Mouse (Mus musculus): Measurements from ENCODE around the gene Spata3.
"Not testable (repeated sequence)": the region's sequence is repeated elsewhere in the genome, so short reads cannot be mapped to it uniquely, and the experiment has no call there.

The Spata3 gene

DNA sequence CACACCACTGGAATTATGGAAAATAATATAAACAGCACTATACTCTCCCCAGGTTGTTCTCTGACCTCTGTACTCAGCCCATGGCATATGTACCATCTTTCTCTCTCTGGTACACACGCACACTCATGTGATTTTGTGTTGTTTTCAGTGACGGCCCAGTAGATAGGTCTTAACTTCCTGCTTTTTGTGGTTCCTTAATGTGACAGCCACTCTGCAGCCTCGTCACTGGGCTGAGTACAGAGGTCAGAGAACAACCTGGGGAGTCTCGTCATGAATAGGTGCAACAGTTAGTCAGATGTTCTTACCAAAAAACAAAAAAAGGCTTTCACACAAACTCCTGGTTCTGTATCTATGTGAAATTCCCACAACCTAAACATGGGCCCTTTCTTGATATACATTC lies 28.3 kb upstream of the Spata3 start:
- peaks cover 14% of the 10 kb centered on the region for H3K27me3 ChIP-seq (ENCODE audit: insufficient read depth, low read length)
- TF ChIP-seq POU5F1 (IDR thresholded peaks at IDR 0.05; ENCODE audit: borderline replicate concordance, low read length) (no peak), CTCF (conservative IDR thresholded peaks at IDR 0.05; ENCODE audit: low read length) (no peak), NANOG (IDR thresholded peaks at IDR 0.05; ENCODE audit: borderline replicate concordance, low read length) (no peak)

DNA sequence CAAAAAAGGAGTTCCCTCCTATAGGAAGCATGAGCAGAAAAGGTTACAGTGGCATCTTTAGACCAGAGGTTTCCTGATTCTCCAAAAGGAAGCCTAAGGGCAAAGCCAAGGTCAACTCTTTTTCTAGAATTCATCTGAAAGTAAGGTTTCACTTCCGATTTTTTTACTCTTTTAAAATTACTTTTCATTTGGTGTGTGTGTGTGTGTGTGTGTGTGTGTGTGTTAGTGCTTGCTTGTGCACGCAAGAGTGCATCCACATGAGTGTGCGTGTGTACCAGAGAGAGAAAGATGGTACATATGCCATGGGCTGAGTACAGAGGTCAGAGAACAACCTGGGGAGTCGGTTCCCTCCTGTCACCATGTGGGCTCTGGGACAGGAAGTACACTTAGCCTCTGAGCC lies 27.7 kb upstream of the Spata3 start:
- H3K9me3 ChIP-seq (ENCODE audit: low read length); H3K4me3 ChIP-seq (replicated peaks; ENCODE audit: low read length); H3K36me3 ChIP-seq (ENCODE audit: insufficient read depth, low read length): not testable (repeated sequence)
- Histone ChIP-seq H3K27me3 (ENCODE audit: insufficient read depth, low read length) (peaks cover 14% of the 10 kb centered on the region), H3K4me1 (replicated peaks; ENCODE audit: low read depth, low read length) (peaks cover 19% of the 10 kb centered on the region)

More for the DNA sequence above, 28.3 kb upstream of the Spata3 start:
- H3K36me3 ChIP-seq (ENCODE audit: insufficient read depth, low read length), result no peaks in the 10 kb centered on the region
- no peak overlapping the region for H3K4me3 ChIP-seq (replicated peaks; ENCODE audit: low read length)
- no peaks in the 10 kb centered on the region for H3K9me3 ChIP-seq (ENCODE audit: low read length)
- peaks cover 14% of the 10 kb centered on the region for H3K4me1 ChIP-seq (replicated peaks; ENCODE audit: low read depth, low read length)

DNA sequence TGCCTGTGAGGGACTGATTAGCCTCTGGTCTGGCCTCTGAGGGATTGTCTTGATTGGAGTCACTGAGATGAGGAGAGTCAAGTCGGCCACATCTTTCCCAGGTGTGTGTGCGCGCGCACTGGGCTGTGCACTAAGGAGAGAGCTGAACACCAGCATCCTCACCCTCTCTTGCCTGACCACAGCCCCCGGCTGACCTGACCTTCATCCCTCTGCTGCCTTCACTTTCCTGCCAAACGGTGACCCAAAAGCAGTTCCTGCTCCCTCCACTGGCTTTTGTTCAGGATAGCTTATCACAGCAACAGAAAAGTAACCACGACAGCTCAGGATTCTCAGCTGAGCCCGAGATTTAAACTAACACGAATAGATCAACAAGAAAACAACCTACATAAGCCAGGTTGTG lies 24.4 kb upstream of the Spata3 start:
- Histone ChIP-seq H3K4me1 (replicated peaks; ENCODE audit: low read depth, low read length) (peaks cover 20% of the 10 kb centered on the region), H3K36me3 (ENCODE audit: insufficient read depth, low read length) (no peaks in the 10 kb centered on the region), H3K4me3 (replicated peaks; ENCODE audit: low read length) (no peak overlapping the region), H3K9me3 (ENCODE audit: low read length) (peaks cover 5% of the 10 kb centered on the region; the same call in 1 of the 2 replicates), H3K27me3 (ENCODE audit: insufficient read depth, low read length) (peaks cover 11% of the 10 kb centered on the region)
- TF ChIP-seq NANOG (IDR thresholded peaks at IDR 0.05; ENCODE audit: borderline replicate concordance, low read length), result no peak
- TF ChIP-seq POU5F1 (IDR thresholded peaks at IDR 0.05; ENCODE audit: borderline replicate concordance, low read length), result no peak
- TF ChIP-seq CTCF (conservative IDR thresholded peaks at IDR 0.05; ENCODE audit: low read length), result no peak

DNA sequence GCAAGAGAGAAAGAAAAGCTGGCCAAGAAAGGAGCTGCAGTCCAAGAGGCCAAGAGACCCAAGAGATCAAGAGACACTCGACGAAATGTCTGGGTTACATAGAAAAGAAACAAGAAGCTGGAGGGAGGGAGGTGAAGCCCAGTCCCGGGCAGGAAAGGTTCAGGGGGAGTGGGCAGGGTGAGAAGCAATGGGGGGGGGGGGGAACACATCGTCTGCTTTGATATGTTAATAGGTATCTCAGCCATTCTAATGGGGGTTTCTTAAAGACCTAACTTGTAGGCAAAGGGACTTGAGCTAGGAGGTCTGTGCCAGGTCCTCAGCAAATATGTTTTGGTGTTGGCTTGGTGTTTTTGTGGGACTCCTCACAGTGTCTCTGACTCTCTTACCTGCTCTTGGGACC lies 23.1 kb upstream of the Spata3 start:
- H3K9me3 ChIP-seq (ENCODE audit: low read length), result peaks cover 5% of the 10 kb centered on the region; the same call in 1 of the 2 replicates
- peaks cover 20% of the 10 kb centered on the region for H3K4me1 ChIP-seq (replicated peaks; ENCODE audit: low read depth, low read length)
- H3K27me3 ChIP-seq (ENCODE audit: insufficient read depth, low read length), result peaks cover 13% of the 10 kb centered on the region; the same call in 1 of the 2 replicates
- no peak overlapping the region for H3K4me3 ChIP-seq (replicated peaks; ENCODE audit: low read length)
- no peak for TF ChIP-seq CTCF (conservative IDR thresholded peaks at IDR 0.05; ENCODE audit: low read length)
- no peak for TF ChIP-seq NANOG (IDR thresholded peaks at IDR 0.05; ENCODE audit: borderline replicate concordance, low read length)
- no peak for TF ChIP-seq POU5F1 (IDR thresholded peaks at IDR 0.05; ENCODE audit: borderline replicate concordance, low read length)
- H3K36me3 ChIP-seq (ENCODE audit: insufficient read depth, low read length), result no peaks in the 10 kb centered on the region

DNA sequence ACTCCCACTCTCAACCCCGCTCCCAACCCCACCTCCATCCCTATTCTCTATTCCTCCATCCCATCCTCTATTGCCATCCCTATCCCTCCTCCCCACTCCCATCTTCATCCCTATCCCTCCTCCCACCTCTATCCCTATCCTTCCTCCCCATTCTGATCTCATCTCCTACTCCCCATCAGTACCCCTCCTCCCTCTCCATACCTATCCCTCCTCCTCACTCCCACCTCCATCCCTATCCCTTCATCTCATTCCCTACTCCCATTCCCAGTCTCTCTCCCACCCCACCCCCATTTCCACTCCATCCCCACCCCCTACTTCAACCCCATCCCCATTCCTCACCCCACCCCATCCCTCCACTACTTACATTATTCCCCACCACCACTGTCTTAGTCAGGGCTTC lies 19.4 kb upstream of the Spata3 start:
- Histone ChIP-seq H3K4me1 (replicated peaks; ENCODE audit: low read depth, low read length) (peaks cover 12% of the 10 kb centered on the region), H3K4me3 (replicated peaks; ENCODE audit: low read length) (no peak overlapping the region), H3K9me3 (ENCODE audit: low read length) (peaks cover 5% of the 10 kb centered on the region; the same call in 1 of the 2 replicates), H3K27me3 (ENCODE audit: insufficient read depth, low read length) (peaks cover 17% of the 10 kb centered on the region; the same call in 1 of the 2 replicates), H3K36me3 (ENCODE audit: insufficient read depth, low read length) (no peaks in the 10 kb centered on the region)
- TF ChIP-seq POU5F1 (IDR thresholded peaks at IDR 0.05; ENCODE audit: borderline replicate concordance, low read length) (no peak), CTCF (conservative IDR thresholded peaks at IDR 0.05; ENCODE audit: low read length) (no peak), NANOG (IDR thresholded peaks at IDR 0.05; ENCODE audit: borderline replicate concordance, low read length) (no peak)

DNA sequence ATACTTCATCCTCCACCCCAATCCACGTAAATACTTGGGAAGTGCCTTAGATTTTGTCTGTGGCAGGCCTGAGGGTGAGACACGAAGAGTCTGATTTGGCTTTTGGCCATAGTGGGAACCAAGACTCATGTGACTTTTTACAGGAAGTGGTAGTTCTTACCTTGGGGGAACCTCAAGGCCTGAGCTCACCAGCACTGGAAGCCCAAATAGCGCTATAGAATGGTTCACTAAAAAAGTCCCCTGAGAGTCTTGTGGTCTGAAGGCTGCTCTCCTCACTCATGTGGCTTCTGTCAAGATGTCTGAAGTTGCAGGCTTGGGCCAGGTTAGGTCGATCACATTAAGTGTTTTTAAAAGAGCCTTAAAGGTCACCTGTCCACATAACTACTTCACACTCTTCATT lies 18.6 kb upstream of the Spata3 start:
- peaks cover 21% of the 10 kb centered on the region; the same call in 1 of the 2 replicates for H3K27me3 ChIP-seq (ENCODE audit: insufficient read depth, low read length)
- TF ChIP-seq NANOG (IDR thresholded peaks at IDR 0.05; ENCODE audit: borderline replicate concordance, low read length) (no peak), POU5F1 (IDR thresholded peaks at IDR 0.05; ENCODE audit: borderline replicate concordance, low read length) (no peak), CTCF (conservative IDR thresholded peaks at IDR 0.05; ENCODE audit: low read length) (no peak)
- peaks cover 5% of the 10 kb centered on the region; the same call in 1 of the 2 replicates for H3K9me3 ChIP-seq (ENCODE audit: low read length)
- H3K4me3 ChIP-seq (replicated peaks; ENCODE audit: low read length), result no peak overlapping the region
- H3K36me3 ChIP-seq (ENCODE audit: insufficient read depth, low read length), result no peaks in the 10 kb centered on the region
- H3K4me1 ChIP-seq (replicated peaks; ENCODE audit: low read depth, low read length), result peaks cover 10% of the 10 kb centered on the region

DNA sequence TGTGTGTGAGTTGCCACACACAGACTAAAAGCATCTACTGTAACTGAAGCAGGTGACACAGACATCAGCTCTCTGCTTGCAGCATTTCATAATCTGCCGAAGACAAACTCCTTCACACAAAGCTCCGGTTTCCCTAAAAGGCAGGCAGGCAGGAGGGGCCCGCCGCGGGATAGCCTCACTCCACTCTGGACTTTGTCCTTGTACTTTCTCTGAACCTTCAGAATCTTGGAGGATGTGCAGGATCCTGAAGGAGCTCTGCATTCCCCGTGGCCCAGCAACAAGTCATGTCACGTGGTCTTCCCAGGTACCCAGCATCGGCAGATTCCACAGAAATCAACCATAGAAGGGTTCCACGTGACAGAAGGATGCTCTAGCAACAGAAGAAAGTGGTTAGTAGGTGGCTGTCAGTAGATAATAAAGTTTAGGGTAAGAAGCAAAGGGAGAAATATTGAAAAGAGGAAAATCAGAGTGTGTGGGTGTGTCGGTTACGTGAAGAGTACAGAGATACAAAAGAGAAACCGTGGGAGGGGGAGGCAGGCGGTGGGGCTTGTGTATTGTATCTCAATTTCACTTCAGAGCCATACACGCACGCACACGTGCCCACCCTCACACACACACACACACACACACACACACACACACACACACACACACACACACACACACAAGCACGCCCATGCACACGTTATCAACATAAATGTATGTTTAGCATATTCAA lies 16.6 kb upstream of the Spata3 start:
- Histone ChIP-seq H3K4me1 (replicated peaks; ENCODE audit: low read depth, low read length) (no peaks in the 10 kb centered on the region), H3K4me3 (replicated peaks; ENCODE audit: low read length) (no peak overlapping the region), H3K27me3 (ENCODE audit: insufficient read depth, low read length) (peaks cover 21% of the 10 kb centered on the region; the same call in 1 of the 2 replicates), H3K36me3 (ENCODE audit: insufficient read depth, low read length) (no peaks in the 10 kb centered on the region), H3K9me3 (ENCODE audit: low read length) (peaks cover 5% of the 10 kb centered on the region; the same call in 1 of the 2 replicates)
- TF ChIP-seq NANOG (IDR thresholded peaks at IDR 0.05; ENCODE audit: borderline replicate concordance, low read length) (no peak), CTCF (conservative IDR thresholded peaks at IDR 0.05; ENCODE audit: low read length) (no peak), POU5F1 (IDR thresholded peaks at IDR 0.05; ENCODE audit: borderline replicate concordance, low read length) (no peak)

DNA sequence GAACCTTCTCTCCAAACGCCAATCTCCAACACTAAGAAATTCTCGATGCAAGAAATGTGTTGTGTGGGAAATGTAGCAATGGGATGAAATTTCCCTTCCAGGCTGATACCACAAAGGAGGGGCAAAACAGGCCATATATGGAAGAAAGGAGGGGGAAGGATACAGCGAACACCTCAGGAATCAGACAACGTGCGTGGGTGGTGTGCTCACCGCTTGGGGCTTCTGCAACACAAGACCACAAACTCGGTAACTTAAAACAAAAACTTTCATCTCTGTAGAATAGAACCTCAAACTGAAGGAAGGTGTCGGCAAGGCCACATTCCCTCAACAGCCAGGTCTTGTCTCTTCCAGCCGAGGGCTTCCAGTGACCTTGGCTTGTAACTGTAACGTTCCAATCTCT lies 11.1 kb upstream of the Spata3 start:
- H3K9me3 ChIP-seq (ENCODE audit: low read length), result peaks cover under 1% of the 10 kb centered on the region; the same call in 1 of the 2 replicates
- H3K27me3 ChIP-seq (ENCODE audit: insufficient read depth, low read length), result peaks cover 21% of the 10 kb centered on the region; the same call in 1 of the 2 replicates
- H3K4me3 ChIP-seq (replicated peaks; ENCODE audit: low read length), result no peak overlapping the region
- peaks cover 13% of the 10 kb centered on the region; the same call in 1 of the 2 replicates for H3K4me1 ChIP-seq (replicated peaks; ENCODE audit: low read depth, low read length)
- H3K36me3 ChIP-seq (ENCODE audit: insufficient read depth, low read length), result no peaks in the 10 kb centered on the region
- no peak for TF ChIP-seq POU5F1 (IDR thresholded peaks at IDR 0.05; ENCODE audit: borderline replicate concordance, low read length)
- no peak for TF ChIP-seq NANOG (IDR thresholded peaks at IDR 0.05; ENCODE audit: borderline replicate concordance, low read length)
- TF ChIP-seq CTCF (conservative IDR thresholded peaks at IDR 0.05; ENCODE audit: low read length), result no peak

Data from E14TG2a.4 (cell line).